ENCODE assay signal across 9 mouse cellular contexts in genomic region chr17:69120533-69121358, GRCm38 (mm10). TPM values are rescaled to one million over a fixed set of nuclear protein-coding genes. Genes with fewer than 3 reads are reported as not detected.
A peak's percentile ranks its signal among the peaks of the same experiment; 100 is the strongest.
DNase-seq lines count a peak whose midpoint lies in the region; ATAC-seq lines count a peak whose summit lies in the region.
"Had no signal": no experiment of that assay in that cellular context is flagged by ENCODE, and none has a peak within 500 bp of the region (broad histone marks: within the 10 kb centered on the region; RNA-seq: fewer than 3 reads in every experiment).

No protein-coding gene starts in this region.

- DNase-seq in frontal cortex, postnatal 14 days (ENCODE audit: low spot score in 2 of 2): no peak
- peak; percentile 34 for DNase-seq in cerebellum, adult 9-10 months
- DNase-seq in liver, embryonic 11.5 days (ENCODE audit: low spot score): peak; percentile 37
- DNase-seq in thymus, postnatal 14 days: no peak

- H3K27ac ChIP-seq in heart, embryonic 15.5 days: peak overlapping the region; percentile 59
- H3K27ac ChIP-seq in liver, embryonic 11.5 days (ENCODE audit: low read depth, low read length): no peak overlapping the region
- H3K27ac ChIP-seq in neural tube, embryonic 15.5 days (replicated peaks): peak overlapping the region; percentile 56

- H3K4me2 ChIP-seq in heart, embryonic 15.5 days: peak overlapping the region; percentile 70
- H3K4me2 ChIP-seq in liver, embryonic 11.5 days: peak overlapping the region; percentile 48
- H3K4me2 ChIP-seq in neural tube, embryonic 15.5 days: peak overlapping the region; percentile 58

- H3K27me3 ChIP-seq in heart, embryonic 15.5 days: no peaks in the 10 kb centered on the region
- peaks cover 6% of the 10 kb centered on the region; the same call in 1 of the 2 replicates for H3K27me3 ChIP-seq in liver, embryonic 11.5 days (replicated peaks; ENCODE audit: control insufficient read depth, insufficient read depth, low read length)
- H3K27me3 ChIP-seq in neural tube, embryonic 15.5 days (replicated peaks): 0 out of 2 replicates have a peak, but pooled peaks cover 5% of the 10 kb centered on the region

- no peaks in the 10 kb centered on the region for H3K36me3 ChIP-seq in heart, embryonic 15.5 days
- no peaks in the 10 kb centered on the region for H3K36me3 ChIP-seq in liver, embryonic 11.5 days (ENCODE audit: control insufficient read depth, insufficient read depth, low read length)
- H3K36me3 ChIP-seq in neural tube, embryonic 15.5 days: no peaks in the 10 kb centered on the region

- ATAC-seq in frontal cortex, adult (ENCODE audit: low TSS enrichment): peak; percentile 83
- peak; percentile 72 for ATAC-seq in heart, embryonic 15.5 days (replicated peaks; ENCODE audit: insufficient number of reproducible peaks, insufficient read depth, low FRiP score, low read depth)
- ATAC-seq in liver, embryonic 11.5 days (replicated peaks; ENCODE audit: low FRiP score): peak; percentile 51; the same call in 1 of the 2 replicates
- ATAC-seq in neural tube, embryonic 15.5 days (ENCODE audit: low FRiP score): peak; percentile 80
- ATAC-seq in megakaryocyte progenitor cell, adult 5-6 weeks (replicated peaks; ENCODE audit: poor library complexity): no peak

- 3% methylated on average over 19 of the region's 19 CpGs for WGBS in heart, embryonic 15.5 days
- 9% methylated on average over 19 of the region's 19 CpGs for WGBS in liver, embryonic 11.5 days
- WGBS in neural tube, embryonic 15.5 days: 3% methylated on average over 19 of the region's 19 CpGs

- H3K4me1 ChIP-seq in heart, embryonic 15.5 days (replicated peaks): peaks cover 15% of the 10 kb centered on the region
- H3K4me1 ChIP-seq in liver, embryonic 11.5 days (replicated peaks; ENCODE audit: control insufficient read depth, insufficient read depth, low read length): no peaks in the 10 kb centered on the region
- peaks cover 21% of the 10 kb centered on the region for H3K4me1 ChIP-seq in neural tube, embryonic 15.5 days

- peak overlapping the region; percentile 46 for H3K9ac ChIP-seq in heart, embryonic 15.5 days
- H3K9ac ChIP-seq in liver, embryonic 11.5 days (ENCODE audit: low read depth, low read length): no peak overlapping the region
- H3K9ac ChIP-seq in neural tube, embryonic 15.5 days (replicated peaks): peak overlapping the region; percentile 20; the same call in 1 of the 2 replicates

- H3K9me3 ChIP-seq in heart, embryonic 15.5 days (replicated peaks): no peaks in the 10 kb centered on the region
- no peaks in the 10 kb centered on the region for H3K9me3 ChIP-seq in liver, embryonic 11.5 days (ENCODE audit: control insufficient read depth, low read length)
- no peaks in the 10 kb centered on the region for H3K9me3 ChIP-seq in neural tube, embryonic 15.5 days (replicated peaks)

- H3K4me3 ChIP-seq in heart, embryonic 15.5 days: peak overlapping the region; percentile 45
- no peak overlapping the region for H3K4me3 ChIP-seq in liver, embryonic 11.5 days (ENCODE audit: low read depth, low read length)
- H3K4me3 ChIP-seq in neural tube, embryonic 15.5 days (replicated peaks): peak overlapping the region; percentile 25
- H3K4me3 ChIP-seq: erythroblast, embryonic 14.5 days had no signal

RNA-seq across cellular contexts. Expression of gene Epb41l3, which starts 45.3 kb away (rescaled TPM):
- polyA plus RNA-seq in heart, embryonic 15.5 days (2015; fragmentation: Nextera tagmentation; extraction: Ambion mirVana): 93.6 and 96.9 TPM in 2 replicates
- polyA plus RNA-seq in liver, embryonic 11.5 days (2014; fragmentation: Nextera tagmentation; extraction: Ambion mirVana): 28.1 and 28.7 TPM in 2 replicates
- polyA plus RNA-seq in neural tube, embryonic 15.5 days (2015; fragmentation: Nextera tagmentation; extraction: Ambion mirVana): 134 and 142 TPM in 2 replicates
- total RNA-seq in megakaryocyte progenitor cell, adult 5-6 weeks (2015): 2.2 and 2.4 TPM in 2 replicates
- 0.42 and 1.7 TPM in 2 replicates for total RNA-seq in megakaryocyte progenitor cell, adult 5-6 weeks (2017)

Comparison
In these comparisons a context has a peak if more than half of its experiments do, and no peak if none do; other contexts are left out.
1. DNase-seq: peak in cerebellum, adult 9-10 months (single experiment) and liver, embryonic 11.5 days (single experiment); none in frontal cortex, postnatal 14 days (0 of 2) and thymus, postnatal 14 days (single experiment).
2. Peak in every context shown above with its lines, with median percentiles within 50 percentile points of each other: H3K4me2 ChIP-seq.